Mouse (Mus musculus): Measurements from ENCODE around the gene Sag. TPM values are rescaled to one million over a fixed set of nuclear protein-coding genes. Genes with fewer than 3 reads are reported as not detected.

Sag gene
- total RNA-seq, 2 experiments from 2014 or later = 0.26 TPM; not detected in 1

GRCm38 (mm10) chr1:87893414-87893813, 89.9 kb downstream of the Sag start:
- DNase-seq (ENCODE audit: low spot score) = no peak

Other genes starting within 250 kb of the Sag start
- under 1 TPM in 1 of 2 experiments, not detected in 1; 0.09 TPM for gene Ngef, start 229.8 kb upstream of the Sag start, total RNA-seq (2021)
- 1 to 10 TPM; 3.9 to 4.1 TPM for gene Inpp5d, start 183.4 kb upstream of the Sag start, total RNA-seq (2021)
- 10 to 100 TPM; 16.3 to 17.6 TPM for gene Atg16l1, start 47.8 kb upstream of the Sag start, total RNA-seq (2021)
- 10 to 100 TPM; 27.8 to 29.2 TPM for gene Dgkd, start 49.6 kb downstream of the Sag start, total RNA-seq (2021)
- 1 to 10 TPM; 7.9 to 8.8 TPM for gene Usp40, start 204.9 kb downstream of the Sag start, total RNA-seq (2021)